Mouse (Mus musculus) lung, embryonic 15.5 days (tissue): ENCODE measurements around the gene Slc37a4. TPM values are rescaled to one million over a fixed set of nuclear protein-coding genes. Genes with fewer than 3 reads are reported as not detected.
"Not testable (repeated sequence)": the region's sequence is repeated elsewhere in the genome, so short reads cannot be mapped to it uniquely, and the experiment has no call there.

Experiments used
- ATAC-seq: fragments of 200-750 bp; cut with Nextera tagmentation; 2 replicates; pipeline ENCODE4 v1.8.0; 2017; ENCODE audit warnings: moderate number of reproducible peaks, borderline replicate concordance; ENCODE audit not compliant: low FRiP score, low TSS enrichment; ENCODE audit errors: extremely low read depth
- H3K27ac ChIP-seq: fragments of 300-500 bp; sonication (generic); 2 replicates; pipeline ENCODE4 v1.5.1; 2015; ENCODE audit warnings: moderate library complexity, mild to moderate bottlenecking, inconsistent platforms
- H3K27me3 ChIP-seq: fragments of 300-500 bp; sonication (generic); 2 replicates; pipeline ENCODE4 v1.6.1; 2015; ENCODE audit warnings: inconsistent platforms
- H3K36me3 ChIP-seq: fragments of 300-500 bp; sonication (generic); 2 replicates; pipeline ENCODE4 v1.6.1; 2015; ENCODE audit warnings: inconsistent platforms
- H3K4me1 ChIP-seq: fragments of 300-500 bp; sonication (generic); 2 replicates; pipeline ENCODE4 v1.6.1; 2015; ENCODE audit warnings: inconsistent platforms
- H3K4me2 ChIP-seq: fragments of 300-500 bp; sonication (generic); 2 replicates; pipeline ENCODE4 v1.6.1; 2015; ENCODE audit warnings: inconsistent platforms, mild to moderate bottlenecking, moderate library complexity
- H3K4me3 ChIP-seq: fragments of 300-500 bp; sonication (generic); 2 replicates; pipeline ENCODE4 v1.5.1; 2015; ENCODE audit warnings: mild to moderate bottlenecking, inconsistent platforms
- H3K9ac ChIP-seq: fragments of 300-500 bp; sonication (generic); 2 replicates; pipeline ENCODE4 v1.6.1; 2015; ENCODE audit warnings: inconsistent platforms
- H3K9me3 ChIP-seq: fragments of 300-500 bp; sonication (generic); 2 replicates; pipeline ENCODE4 v1.6.1; 2016; ENCODE audit warnings: inconsistent platforms
- WGBS: fragments of 180-500 bp; shearing (Covaris S2); methylation state at CpG from one replicate; pipeline ENCODE4 v1.1.7; 2015; 5-methylcytosine and 5-hydroxymethylcytosine counted together
- polyA plus RNA-seq: library from polyadenylated mRNA; unstranded; fragments of >200 nt; fragmentation: Nextera tagmentation; extraction: Ambion mirVana; gene quantifications from 2 replicates; pipeline ENCODE4 v1.2.1, GENCODE M21; 2015

Slc37a4 gene
- polyA plus RNA-seq, 1 experiment from 2014 or later, result 21.3 TPM

GRCm38 (mm10) chr9:44399114-44399794, 2.6 kb downstream of the Slc37a4 start:
- Histone ChIP-seq H3K36me3 (peaks cover 44% of the 10 kb centered on the region), H3K4me2 (no peak overlapping the region), H3K9me3 (no peaks in the 10 kb centered on the region), H3K4me1 (peaks cover 9% of the 10 kb centered on the region; the same call in 1 of the 2 replicates), H3K9ac (no peak overlapping the region), H3K4me3 (no peak overlapping the region), H3K27me3 (no peaks in the 10 kb centered on the region), H3K27ac (no peak overlapping the region)
- no peak for ATAC-seq
- 83% methylated on average over 13 of the region's 13 CpGs for WGBS

- no peak overlapping the region for H3K9ac ChIP-seq
- H3K9me3 ChIP-seq, result no peaks in the 10 kb centered on the region
- H3K4me3 ChIP-seq, result no peak overlapping the region
- no peak overlapping the region for H3K4me2 ChIP-seq
- no peak for ATAC-seq
- H3K27me3 ChIP-seq, result no peaks in the 10 kb centered on the region
- peaks cover 49% of the 10 kb centered on the region for H3K36me3 ChIP-seq
- peaks cover 9% of the 10 kb centered on the region; the same call in 1 of the 2 replicates for H3K4me1 ChIP-seq
- 85% methylated on average over 6 of the region's 6 CpGs for WGBS
- no peak overlapping the region for H3K27ac ChIP-seq
Observed at GRCm38 (mm10) chr9:44399795-44400114, 3.1 kb downstream of the Slc37a4 start.

DNA sequence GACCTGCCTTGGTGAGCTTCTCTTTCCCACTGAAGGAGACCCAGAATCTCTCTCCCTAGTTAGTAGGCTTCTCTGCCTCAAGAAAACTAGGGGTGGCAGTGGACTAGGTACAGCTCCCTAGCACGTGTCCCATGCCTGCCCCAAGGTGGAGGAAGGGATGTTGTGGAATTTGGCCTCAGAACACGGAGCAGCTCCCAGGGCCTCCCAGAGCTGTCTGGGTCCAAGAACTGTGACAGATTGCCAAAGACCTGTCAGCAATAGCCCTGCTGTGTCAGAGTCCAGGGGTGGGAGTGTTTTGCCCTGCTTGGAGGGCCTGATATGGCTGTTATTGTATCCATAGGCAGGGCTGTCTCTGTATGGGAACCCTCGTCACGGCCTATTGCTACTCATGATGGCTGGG, 4.4 kb downstream of the Slc37a4 start:
- H3K27ac ChIP-seq, result no peak overlapping the region

GRCm38 (mm10) chr9:44405011-44405410, 8.4 kb downstream of the Slc37a4 start:
- ATAC-seq, result no peak
- WGBS, result 57% methylated on average over 3 of the region's 3 CpGs
- H3K27ac ChIP-seq, result no peak overlapping the region
- H3K9me3 ChIP-seq, result no peaks in the 10 kb centered on the region
- no peak overlapping the region for H3K4me3 ChIP-seq
- peaks cover 25% of the 10 kb centered on the region for H3K4me1 ChIP-seq
- peaks cover 70% of the 10 kb centered on the region for H3K36me3 ChIP-seq
- H3K27me3 ChIP-seq, result no peaks in the 10 kb centered on the region
- H3K4me2 ChIP-seq, result no peak overlapping the region
- H3K9ac ChIP-seq, result no peak overlapping the region

More for the DNA sequence above, 4.4 kb downstream of the Slc37a4 start:
- no peak overlapping the region for H3K4me2 ChIP-seq
- H3K9me3 ChIP-seq, result no peaks in the 10 kb centered on the region
- H3K27me3 ChIP-seq, result no peaks in the 10 kb centered on the region
- no peak for ATAC-seq
- peaks cover 19% of the 10 kb centered on the region for H3K4me1 ChIP-seq
- WGBS, result 73% methylated on average over 4 of the region's 4 CpGs
- peaks cover 57% of the 10 kb centered on the region for H3K36me3 ChIP-seq
- H3K4me3 ChIP-seq, result no peak overlapping the region
- no peak overlapping the region for H3K9ac ChIP-seq

DNA sequence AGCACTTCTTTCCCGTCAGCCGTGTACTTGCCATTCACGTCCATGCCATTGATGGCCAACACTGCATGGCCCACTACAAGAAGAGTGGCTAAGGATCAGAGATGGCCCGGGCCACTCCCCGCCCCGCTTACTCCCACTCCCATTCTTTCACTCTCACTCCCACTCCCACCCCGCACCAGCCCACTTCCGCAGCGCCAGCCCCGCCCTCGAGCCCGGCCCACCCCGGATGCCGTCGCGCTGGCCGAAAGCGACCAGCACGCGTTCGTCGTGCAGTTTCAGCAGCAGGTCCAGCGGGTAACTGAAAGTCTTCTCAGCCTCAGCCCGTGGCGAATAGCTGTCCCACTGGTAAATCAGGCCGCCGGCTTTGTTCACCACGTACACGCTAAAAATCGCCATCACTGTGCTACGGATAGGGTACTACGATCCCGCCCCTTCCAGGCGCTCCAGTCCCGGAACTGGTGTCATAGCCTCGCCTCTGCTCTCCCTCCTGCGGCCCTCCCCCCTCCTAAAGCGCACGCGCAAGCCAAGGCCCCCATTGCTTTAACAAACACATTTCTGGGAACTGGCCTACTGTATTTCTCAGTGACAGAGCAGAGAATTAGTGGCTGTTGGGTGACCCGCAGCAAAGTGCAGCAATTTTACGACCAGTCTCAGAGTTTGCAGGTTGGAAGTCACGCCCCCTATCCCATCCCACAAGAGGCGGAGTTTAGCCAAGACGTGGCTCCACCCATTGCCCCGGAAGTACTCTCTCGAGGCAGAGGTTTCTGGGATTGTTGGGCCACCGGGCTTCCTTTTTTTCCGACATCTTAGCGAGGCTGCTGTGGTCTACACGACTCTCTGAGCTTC, 10.5 kb downstream of the Slc37a4 start, which contains the start of the genes Rps25 and Trappc4:
Gene Rps25, plus strand, starts transcription at position 234 of the 846 bp plus-strand sequence.
Gene Trappc4, minus strand, starts transcription at position 695 of the 846 bp plus-strand sequence.
- under 1% methylated on average over 51 of the region's 51 CpGs for WGBS
- H3K4me2 ChIP-seq, result peak within 1 kb of the TSS; percentile 74
- ATAC-seq, result peak; percentile 96

GRCm38 (mm10) chr9:44407752-44408097, 11.1 kb downstream of the Slc37a4 start:
- Histone ChIP-seq H3K27ac (peak overlapping the region; percentile 98), H3K9ac (peak overlapping the region; percentile 85), H3K9me3 (no peaks in the 10 kb centered on the region), H3K36me3 (peaks cover 70% of the 10 kb centered on the region), H3K4me2 (peak overlapping the region; percentile 74), H3K4me3 (peak overlapping the region; percentile 90), H3K27me3 (no peaks in the 10 kb centered on the region), H3K4me1 (peaks cover 25% of the 10 kb centered on the region)
- WGBS, result 0% methylated on average over 24 of the region's 24 CpGs
- ATAC-seq, result no peak

More for the DNA sequence above, 10.5 kb downstream of the Slc37a4 start, which contains the start of the genes Rps25 and Trappc4:
- Histone ChIP-seq H3K9me3 (no peaks in the 10 kb centered on the region), H3K4me1 (peaks cover 25% of the 10 kb centered on the region), H3K27me3 (no peaks in the 10 kb centered on the region), H3K9ac (peak within 1 kb of the TSS; percentile 85), H3K36me3 (peaks cover 70% of the 10 kb centered on the region), H3K4me3 (peak within 1 kb of the TSS; percentile 90), H3K27ac (peak within 1 kb of the TSS; percentile 98)

DNA sequence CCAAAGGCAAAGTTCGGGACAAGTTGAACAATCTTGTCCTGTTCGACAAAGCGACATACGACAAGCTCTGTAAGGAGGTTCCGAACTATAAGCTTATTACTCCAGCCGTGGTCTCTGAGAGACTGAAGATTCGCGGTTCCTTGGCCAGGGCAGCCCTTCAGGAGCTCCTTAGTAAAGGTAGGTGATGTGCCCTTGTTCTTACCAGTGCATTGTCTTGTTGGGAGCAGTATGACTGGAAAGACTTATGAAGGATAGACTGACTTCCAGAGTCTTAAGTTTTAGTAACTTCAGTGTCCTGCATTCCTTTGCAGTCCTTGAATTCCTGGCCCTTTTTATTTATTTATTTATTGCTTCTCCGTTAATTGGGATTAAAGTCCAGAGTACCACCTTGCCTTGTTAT, 12.0 kb downstream of the Slc37a4 start:
- H3K9me3 ChIP-seq, H3K27me3 ChIP-seq, H3K27ac ChIP-seq, ATAC-seq: not testable (repeated sequence)
- H3K4me1 ChIP-seq, result peaks cover 25% of the 10 kb centered on the region
- H3K4me3 ChIP-seq, result peak overlapping the region; percentile 90
- H3K9ac ChIP-seq, result peak overlapping the region; percentile 85
- H3K4me2 ChIP-seq, result peak overlapping the region; percentile 74
- H3K36me3 ChIP-seq, result peaks cover 67% of the 10 kb centered on the region
- 73% methylated on average over 9 of the region's 9 CpGs for WGBS

DNA sequence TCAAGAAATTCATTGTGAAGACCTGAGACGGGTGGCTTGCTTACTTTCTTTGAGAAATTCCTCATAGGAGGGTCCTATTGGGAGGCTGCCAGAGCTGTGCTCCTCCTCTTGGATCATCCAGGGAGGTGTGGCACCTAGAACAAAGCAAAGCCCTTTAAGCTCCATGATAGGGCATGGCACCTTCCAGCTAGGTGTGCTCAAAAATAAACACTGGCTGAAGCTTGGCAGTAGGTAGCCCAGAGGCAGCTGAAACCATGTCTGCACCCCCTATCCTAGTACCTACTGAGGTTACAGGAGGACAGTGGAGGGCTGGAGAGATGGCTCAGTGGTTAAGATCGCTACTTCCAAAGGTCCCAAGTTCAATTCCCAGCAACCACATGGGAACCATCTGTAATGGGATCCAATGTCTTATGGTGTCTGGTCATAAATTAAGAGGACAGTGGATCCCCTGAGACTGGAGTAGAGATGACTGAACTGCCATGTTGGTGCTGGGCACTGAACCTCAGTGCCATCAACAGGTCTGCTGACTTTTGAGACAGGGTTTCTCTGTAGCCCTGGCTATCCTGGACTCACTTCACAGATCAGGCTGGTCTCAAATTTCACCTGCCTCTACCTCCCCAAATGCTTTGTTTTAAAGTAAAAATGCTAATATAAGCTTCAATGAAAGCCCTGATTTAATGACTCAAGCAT, 14.1 kb downstream of the Slc37a4 start:
- Histone ChIP-seq H3K27me3 (no peaks in the 10 kb centered on the region), H3K27ac (no peak overlapping the region), H3K36me3 (peaks cover 59% of the 10 kb centered on the region), H3K4me3 (no peak overlapping the region), H3K4me2 (no peak overlapping the region), H3K9ac (no peak overlapping the region), H3K9me3 (no peaks in the 10 kb centered on the region), H3K4me1 (peaks cover 18% of the 10 kb centered on the region)
- no peak for ATAC-seq
- WGBS, result 67% methylated on average over 2 of the region's 2 CpGs

DNA sequence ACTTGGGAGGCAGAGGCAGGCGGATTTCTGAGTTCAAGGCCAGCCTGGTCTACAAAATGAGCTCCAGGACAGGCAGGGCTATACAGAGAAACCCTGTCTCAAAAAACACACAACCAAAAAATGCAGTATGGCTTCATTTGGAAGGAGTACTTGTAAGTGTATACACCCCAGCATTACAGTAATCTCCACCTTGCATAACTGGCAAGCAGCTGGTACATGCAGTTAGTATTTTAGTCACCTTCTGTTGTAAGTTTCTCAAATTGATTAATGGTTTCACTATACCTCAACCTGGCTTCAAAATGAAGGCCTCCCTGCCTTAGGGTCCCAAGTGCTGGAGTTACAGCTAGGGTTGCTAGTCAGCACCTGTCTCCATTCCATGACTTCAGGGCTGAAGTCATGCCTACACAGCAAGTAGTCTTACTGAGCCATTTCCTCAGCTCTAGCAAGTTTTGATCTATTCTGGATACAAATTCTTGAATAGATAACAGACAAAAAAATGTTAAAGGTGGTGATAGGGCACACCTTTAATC, 15.0 kb downstream of the Slc37a4 start:
- ATAC-seq, result no peak
- Histone ChIP-seq H3K9me3 (no peaks in the 10 kb centered on the region), H3K9ac (no peak overlapping the region), H3K4me1 (peaks cover 13% of the 10 kb centered on the region), H3K27ac (no peak overlapping the region), H3K27me3 (no peaks in the 10 kb centered on the region), H3K4me2 (no peak overlapping the region), H3K4me3 (no peak overlapping the region), H3K36me3 (peaks cover 59% of the 10 kb centered on the region)
- WGBS, result 73% methylated on average over 1 of the region's 1 CpGs

GRCm38 (mm10) chr9:44412306-44412705, 15.7 kb downstream of the Slc37a4 start:
- Histone ChIP-seq H3K9me3 (no peaks in the 10 kb centered on the region), H3K4me3 (no peak overlapping the region), H3K27me3 (no peaks in the 10 kb centered on the region), H3K36me3 (peaks cover 59% of the 10 kb centered on the region), H3K4me2 (no peak overlapping the region), H3K4me1 (peaks cover 17% of the 10 kb centered on the region), H3K9ac (no peak overlapping the region), H3K27ac (no peak overlapping the region)
- ATAC-seq, result no peak
- 72% methylated on average over 4 of the region's 4 CpGs for WGBS

GRCm38 (mm10) chr9:44412781-44413180, 16.1 kb downstream of the Slc37a4 start:
- H3K27ac ChIP-seq, result no peak overlapping the region
- H3K4me1 ChIP-seq, result peaks cover 20% of the 10 kb centered on the region
- 55% methylated on average over 2 of the region's 2 CpGs for WGBS

More at GRCm38 (mm10) chr9:44412781-44413180, 16.1 kb downstream of the Slc37a4 start:
- Histone ChIP-seq H3K27me3 (no peaks in the 10 kb centered on the region), H3K9ac (no peak overlapping the region), H3K9me3 (no peaks in the 10 kb centered on the region), H3K4me3 (no peak overlapping the region), H3K36me3 (peaks cover 59% of the 10 kb centered on the region), H3K4me2 (no peak overlapping the region)
- ATAC-seq, result no peak
